In the genomic region with DNA sequence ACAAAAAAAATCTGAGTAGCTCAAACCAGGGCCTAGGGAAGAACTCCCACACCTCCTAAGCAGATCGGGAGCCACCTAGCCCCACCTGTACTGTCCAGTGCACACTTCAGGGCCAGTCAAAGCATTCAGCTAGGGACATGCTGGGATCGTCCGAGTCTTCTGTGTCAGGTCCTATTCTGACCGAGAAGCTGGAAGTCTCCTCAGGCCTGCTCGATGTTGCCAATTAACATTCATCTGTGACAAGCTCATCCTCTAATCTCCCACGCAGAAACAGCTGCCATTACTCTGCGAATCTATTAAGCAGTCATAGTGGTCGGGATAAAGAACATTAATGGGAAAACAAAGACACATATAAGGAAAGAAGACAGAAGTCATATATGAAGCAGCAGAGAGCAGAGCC, we compare ENCODE assay signal across 20 mouse cellular contexts.
DNase-seq lines count a peak whose midpoint lies in the region; ATAC-seq and TF ChIP-seq lines count a peak whose summit lies in the region.
"Had no signal": no experiment of that assay in that cellular context is flagged by ENCODE, and none has a peak within 500 bp of the region (broad histone marks: within the 10 kb centered on the region; RNA-seq: fewer than 3 reads in every experiment).

No protein-coding gene starts in this region.

- H3K4me2 ChIP-seq in hindbrain, embryonic 12.5 days (replicated peaks): no peak overlapping the region
- H3K4me2 ChIP-seq in hindbrain, embryonic 16.5 days (ENCODE audit: low read length): no peak overlapping the region
- no peak overlapping the region for H3K4me2 ChIP-seq in neural tube, embryonic 13.5 days
- H3K4me2 ChIP-seq in neural tube, embryonic 15.5 days: no peak overlapping the region
- H3K4me2 ChIP-seq: embryonic facial prominence, embryonic 15.5 days; forebrain, embryonic 15.5 days; heart, embryonic 15.5 days; hindbrain, embryonic 15.5 days; liver, embryonic 12.5 days had no signal

- H3K27me3 ChIP-seq in hindbrain, embryonic 12.5 days: no peaks in the 10 kb centered on the region
- no peaks in the 10 kb centered on the region for H3K27me3 ChIP-seq in hindbrain, embryonic 16.5 days (replicated peaks; ENCODE audit: control insufficient read depth, insufficient read depth, low read length)
- H3K27me3 ChIP-seq in neural tube, embryonic 13.5 days: no peaks in the 10 kb centered on the region
- no peaks in the 10 kb centered on the region for H3K27me3 ChIP-seq in neural tube, embryonic 15.5 days (replicated peaks)
- H3K27me3 ChIP-seq in thymus, adult 2 months (ENCODE audit: control insufficient read depth, insufficient read depth, low read length): no peaks in the 10 kb centered on the region
- H3K27me3 ChIP-seq: embryonic facial prominence, embryonic 15.5 days; forebrain, embryonic 15.5 days; heart, embryonic 15.5 days; hindbrain, embryonic 15.5 days; liver, embryonic 12.5 days had no signal

- no peak overlapping the region for H3K9ac ChIP-seq in hindbrain, embryonic 12.5 days
- no peak overlapping the region for H3K9ac ChIP-seq in hindbrain, embryonic 16.5 days (ENCODE audit: low read depth, low read length)
- no peak overlapping the region for H3K9ac ChIP-seq in neural tube, embryonic 13.5 days
- no peak overlapping the region for H3K9ac ChIP-seq in neural tube, embryonic 15.5 days (replicated peaks)
- H3K9ac ChIP-seq: embryonic facial prominence, embryonic 15.5 days; forebrain, embryonic 15.5 days; heart, embryonic 15.5 days; hindbrain, embryonic 15.5 days; liver, embryonic 12.5 days had no signal

- H3K27ac ChIP-seq in hindbrain, embryonic 12.5 days: peak overlapping the region; percentile 57
- H3K27ac ChIP-seq in hindbrain, embryonic 16.5 days (ENCODE audit: low read depth, low read length): no peak overlapping the region
- peak overlapping the region; percentile 89 for H3K27ac ChIP-seq in layer of hippocampus, adult 2 months
- H3K27ac ChIP-seq in neural tube, embryonic 13.5 days (replicated peaks): peak overlapping the region; percentile 23; the same call in 1 of the 2 replicates
- H3K27ac ChIP-seq in neural tube, embryonic 15.5 days (replicated peaks): no peak overlapping the region
- H3K27ac ChIP-seq in thymus, adult 2 months (ENCODE audit: control insufficient read depth, insufficient read depth, low read length): no peak overlapping the region
- H3K27ac ChIP-seq: embryonic facial prominence, embryonic 15.5 days; forebrain, embryonic 15.5 days; hindbrain, embryonic 15.5 days; limb, embryonic 10.5 days; liver, embryonic 12.5 days; macrophage; stomach, postnatal 0 days had no signal

- TF ChIP-seq POLR2A in thymus, adult 2 months (IDR thresholded peaks at IDR 0.05; ENCODE audit: control insufficient read depth, extremely low read depth, insufficient read depth, low read length, poor library complexity): no peak

- 60% methylated on average over 8 of the region's 8 CpGs for WGBS in hindbrain, embryonic 12.5 days
- WGBS in hindbrain, embryonic 16.5 days: 35% methylated on average over 8 of the region's 8 CpGs
- 47% methylated on average over 8 of the region's 8 CpGs for WGBS in neural tube, embryonic 13.5 days
- WGBS in neural tube, embryonic 15.5 days: 48% methylated on average over 8 of the region's 8 CpGs
- 95% methylated on average over 8 of the region's 8 CpGs for WGBS in thymus, adult 2 months

- peaks cover 28% of the 10 kb centered on the region for H3K4me1 ChIP-seq in hindbrain, embryonic 12.5 days
- peaks cover 22% of the 10 kb centered on the region for H3K4me1 ChIP-seq in hindbrain, embryonic 16.5 days (ENCODE audit: control insufficient read depth, insufficient read depth, low read depth, low read length)
- H3K4me1 ChIP-seq in neural tube, embryonic 13.5 days (replicated peaks): peaks cover 34% of the 10 kb centered on the region
- H3K4me1 ChIP-seq in neural tube, embryonic 15.5 days: peaks cover 28% of the 10 kb centered on the region
- peaks cover 4% of the 10 kb centered on the region for H3K4me1 ChIP-seq in thymus, adult 2 months (replicated peaks; ENCODE audit: control insufficient read depth, insufficient read depth, low read length)

- no peaks in the 10 kb centered on the region for H3K36me3 ChIP-seq in hindbrain, embryonic 12.5 days
- H3K36me3 ChIP-seq in hindbrain, embryonic 16.5 days (ENCODE audit: control insufficient read depth, insufficient read depth, low read length): no peaks in the 10 kb centered on the region
- no peaks in the 10 kb centered on the region for H3K36me3 ChIP-seq in neural tube, embryonic 13.5 days
- no peaks in the 10 kb centered on the region for H3K36me3 ChIP-seq in neural tube, embryonic 15.5 days
- no peaks in the 10 kb centered on the region for H3K36me3 ChIP-seq in thymus, adult 2 months (ENCODE audit: control insufficient read depth, insufficient read depth, low read length)
- H3K36me3 ChIP-seq: embryonic facial prominence, embryonic 15.5 days; forebrain, embryonic 15.5 days; heart, embryonic 15.5 days; hindbrain, embryonic 15.5 days; limb, embryonic 10.5 days; liver, embryonic 12.5 days had no signal

- no peak; the same call in 1 of the 2 replicates for ATAC-seq in hindbrain, embryonic 12.5 days (ENCODE audit: low FRiP score)
- ATAC-seq in hindbrain, embryonic 16.5 days: no peak
- ATAC-seq in neural tube, embryonic 13.5 days (ENCODE audit: low read depth): no peak
- ATAC-seq in neural tube, embryonic 15.5 days (ENCODE audit: low FRiP score): no peak
- ATAC-seq: forebrain, embryonic 15.5 days; liver, embryonic 12.5 days had no signal

- no peak for TF ChIP-seq CTCF in layer of hippocampus, adult 2 months (conservative IDR thresholded peaks at IDR 0.05)
- TF ChIP-seq CTCF in thymus, adult 2 months (IDR thresholded peaks at IDR 0.05; ENCODE audit: borderline replicate concordance, control insufficient read depth, extremely low read depth, insufficient read depth, low read length, poor library complexity): no peak

- H3K9me3 ChIP-seq in hindbrain, embryonic 12.5 days (replicated peaks): no peaks in the 10 kb centered on the region
- H3K9me3 ChIP-seq in hindbrain, embryonic 16.5 days (ENCODE audit: control insufficient read depth, low read length): no peaks in the 10 kb centered on the region
- H3K9me3 ChIP-seq in neural tube, embryonic 13.5 days: no peaks in the 10 kb centered on the region
- no peaks in the 10 kb centered on the region for H3K9me3 ChIP-seq in neural tube, embryonic 15.5 days (replicated peaks)
- H3K9me3 ChIP-seq: embryonic facial prominence, embryonic 15.5 days; forebrain, embryonic 15.5 days; heart, embryonic 15.5 days; hindbrain, embryonic 15.5 days; limb, embryonic 10.5 days; liver, embryonic 12.5 days had no signal

- no peak overlapping the region for H3K4me3 ChIP-seq in hindbrain, embryonic 12.5 days
- H3K4me3 ChIP-seq in hindbrain, embryonic 16.5 days (ENCODE audit: low read length): no peak overlapping the region
- no peak overlapping the region for H3K4me3 ChIP-seq in layer of hippocampus, adult 2 months
- H3K4me3 ChIP-seq in neural tube, embryonic 13.5 days: no peak overlapping the region
- no peak overlapping the region for H3K4me3 ChIP-seq in neural tube, embryonic 15.5 days (replicated peaks)
- no peak overlapping the region for H3K4me3 ChIP-seq in thymus, adult 2 months (ENCODE audit: control insufficient read depth, insufficient read depth, low read length)
- H3K4me3 ChIP-seq: embryonic facial prominence, embryonic 15.5 days; forebrain, embryonic 15.5 days; heart, embryonic 15.5 days; hindbrain, embryonic 15.5 days; limb, embryonic 10.5 days; liver, embryonic 12.5 days had no signal

- DNase-seq in layer of hippocampus, adult 2 months (ENCODE audit: low spot score in 2 of 2): no peak
- no peak for DNase-seq in layer of hippocampus, adult 9-11 months
- no peak for DNase-seq in thymus, adult 2 months
- DNase-seq: B cell, adult 2 months; cerebellum, adult 8-10 months; heart, adult 11 months; layer of hippocampus, postnatal 36 days; thymus, postnatal 25 days had no signal

Comparison
In these comparisons a context has a peak if more than half of its experiments do, and no peak if none do; other contexts are left out.
1. H3K27ac ChIP-seq: peak in hindbrain, embryonic 12.5 days (single experiment), layer of hippocampus, adult 2 months (single experiment) and neural tube, embryonic 13.5 days (single experiment); none in hindbrain, embryonic 16.5 days (single experiment), neural tube, embryonic 15.5 days (single experiment) and thymus, adult 2 months (single experiment).